Mouse (Mus musculus) lung, adult 10 weeks (tissue): ENCODE data around the gene Slc29a3. TPM values are rescaled to one million over a fixed set of nuclear protein-coding genes. Genes with fewer than 3 reads are reported as not detected.

Source experiments
- polyA plus RNA-seq: library from polyadenylated mRNA; stranded (reverse); fragments of 350-450 nt; fragmentation: Illumina TruSeq; extraction: RNeasy Lipid Tissue Mini Kit (QIAGEN cat#74804); gene quantifications from one replicate; pipeline ENCODE4 v1.2.3, GENCODE M21; 2014; ENCODE audit warnings: low read depth, low replicate concordance; ENCODE audit not compliant: insufficient read depth

Slc29a3 gene
- polyA plus RNA-seq = 3.0 TPM

DNA sequence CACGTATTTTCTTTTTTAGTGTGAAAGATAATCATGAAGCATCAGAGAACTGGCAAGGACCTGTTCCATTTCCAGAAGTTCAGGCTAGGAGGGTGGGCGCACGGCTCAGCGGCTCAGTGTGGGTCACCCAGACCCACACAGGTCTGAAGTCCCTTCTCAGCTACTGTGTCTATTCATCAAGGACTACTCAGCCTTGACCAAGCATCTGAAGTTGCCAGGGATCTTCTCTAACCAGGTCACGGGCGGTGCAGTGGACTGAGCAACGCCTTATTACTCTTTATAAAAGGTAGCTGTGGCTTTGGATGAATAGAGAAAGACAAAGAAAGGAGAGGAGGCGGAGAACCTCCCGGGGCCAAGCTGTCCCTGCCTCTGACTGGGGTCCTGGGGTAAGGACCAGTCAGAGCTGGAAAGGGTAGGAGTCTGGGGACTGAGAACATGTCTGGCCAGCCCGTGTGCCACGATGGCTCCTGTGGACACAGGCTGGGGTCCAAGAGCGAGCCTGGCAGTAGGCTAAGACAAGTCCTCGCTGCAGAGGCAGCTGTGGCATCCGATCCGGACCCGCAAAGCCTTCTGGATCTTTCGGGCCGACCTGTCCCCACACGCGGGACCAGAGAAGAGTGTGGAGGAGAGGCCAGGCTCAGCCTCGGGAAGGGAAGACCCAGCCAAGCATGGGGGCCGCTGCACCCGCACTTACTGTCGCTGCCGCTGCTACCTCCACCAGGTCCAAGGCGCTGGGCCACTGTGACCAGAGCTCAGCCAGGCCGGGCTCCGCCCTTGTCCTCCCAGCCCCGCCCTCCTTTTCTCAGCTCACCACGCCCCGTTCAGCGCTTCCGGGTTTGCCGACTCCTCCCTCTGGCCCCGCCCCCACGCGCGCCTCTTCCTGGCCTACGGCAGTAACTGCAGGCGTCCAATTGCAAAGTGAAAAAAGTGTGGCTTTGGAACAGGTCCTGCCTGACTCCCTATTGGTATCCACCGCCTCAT lies at the start of gene Slc29a3:
Slc29a3 (minus strand) TSS at position 755 of the 981 bp plus-strand sequence.

DNA sequence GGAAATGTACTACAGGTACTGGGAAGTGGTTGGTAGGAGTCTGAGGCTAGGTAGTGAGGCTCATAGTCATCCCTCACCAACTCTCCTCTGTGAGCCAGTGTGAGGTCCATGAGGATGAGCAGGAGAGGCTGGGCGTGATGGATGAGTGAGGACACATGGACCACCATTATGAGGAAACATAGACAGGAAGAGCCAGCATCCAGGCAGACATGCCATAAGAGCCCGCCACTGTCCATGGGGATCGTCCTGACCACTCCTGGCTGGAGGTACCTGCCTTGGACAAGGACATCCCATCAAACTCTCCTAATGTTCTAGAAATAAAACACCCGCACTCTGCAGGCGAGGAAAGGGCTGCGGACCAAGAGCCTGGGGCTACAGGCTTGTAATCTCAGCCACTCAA lies 56.2 kb downstream of the Slc29a3 start, which contains the start of gene Cdh23:
Cdh23 (minus strand) TSS at position 101 of the 400 bp plus-strand sequence.

Other genes starting within 250 kb of the Slc29a3 start
- 0.08 TPM for gene Cdh23, start 56.3 kb downstream of the Slc29a3 start, polyA plus RNA-seq
- 4.4 TPM for gene Unc5b, start 78.8 kb upstream of the Slc29a3 start, polyA plus RNA-seq